Mouse (Mus musculus): ENCODE measurements around the gene Eif4e2. TPM values are rescaled to one million over a fixed set of nuclear protein-coding genes. Genes with fewer than 3 reads are reported as not detected.

Eif4e2 gene
- polyA plus RNA-seq, 1 experiment from 2014 or later = 91.4 TPM

GRCm38 (mm10) chr1:87204465-87204864 lies 9.2 kb upstream of the Eif4e2 start, which contains the start of gene Chrng:
TSS of gene Chrng (plus strand) at chr1:87204657.
- H3K4me1 ChIP-seq (replicated peaks) = no peaks in the 10 kb centered on the region
- ATAC-seq (ENCODE audit: low FRiP score, low read depth) = no peak
- H3K4me3 ChIP-seq = no peak within 1 kb of the TSS
- no peak within 1 kb of the TSS for H3K9ac ChIP-seq
- H3K27ac ChIP-seq (replicated peaks) = no peak within 1 kb of the TSS
- H3K36me3 ChIP-seq = no peaks in the 10 kb centered on the region
- no peaks in the 10 kb centered on the region for H3K9me3 ChIP-seq
- no peak within 1 kb of the TSS for H3K4me2 ChIP-seq
- WGBS = 91% methylated on average over 7 of the region's 7 CpGs
- H3K27me3 ChIP-seq = peaks cover 8% of the 10 kb centered on the region

GRCm38 (mm10) chr1:87205038-87205437 lies 8.7 kb upstream of the Eif4e2 start:
- H3K36me3 ChIP-seq = no peaks in the 10 kb centered on the region
- 71% methylated on average over 6 of the region's 6 CpGs for WGBS
- H3K4me2 ChIP-seq = no peak overlapping the region
- no peaks in the 10 kb centered on the region for H3K9me3 ChIP-seq
- peaks cover 8% of the 10 kb centered on the region for H3K27me3 ChIP-seq
- H3K9ac ChIP-seq = no peak overlapping the region
- H3K27ac ChIP-seq (replicated peaks) = no peak overlapping the region
- no peak overlapping the region for H3K4me3 ChIP-seq
- no peaks in the 10 kb centered on the region for H3K4me1 ChIP-seq (replicated peaks)
- no peak for ATAC-seq (ENCODE audit: low FRiP score, low read depth)

GRCm38 (mm10) chr1:87205502-87205901 lies 8.2 kb upstream of the Eif4e2 start:
- H3K36me3 ChIP-seq = no peaks in the 10 kb centered on the region
- 51% methylated on average over 3 of the region's 3 CpGs for WGBS
- ATAC-seq (ENCODE audit: low FRiP score, low read depth) = no peak

GRCm38 (mm10) chr1:87206339-87206738 lies 7.4 kb upstream of the Eif4e2 start:
- no peak overlapping the region for H3K27ac ChIP-seq (replicated peaks)
- no peak overlapping the region for H3K4me3 ChIP-seq
- WGBS = 22% methylated on average over 17 of the region's 17 CpGs
- H3K36me3 ChIP-seq = no peaks in the 10 kb centered on the region
- ATAC-seq (ENCODE audit: low FRiP score, low read depth) = no peak
- no peaks in the 10 kb centered on the region for H3K9me3 ChIP-seq
- H3K4me2 ChIP-seq = no peak overlapping the region
- no peaks in the 10 kb centered on the region for H3K4me1 ChIP-seq (replicated peaks)
- H3K9ac ChIP-seq = no peak overlapping the region
- peaks cover 8% of the 10 kb centered on the region for H3K27me3 ChIP-seq

More at GRCm38 (mm10) chr1:87205502-87205901, 8.2 kb upstream of the Eif4e2 start:
- Histone ChIP-seq H3K27me3 (peaks cover 8% of the 10 kb centered on the region), H3K9ac (no peak overlapping the region), H3K27ac (replicated peaks) (no peak overlapping the region), H3K4me3 (no peak overlapping the region), H3K4me1 (replicated peaks) (no peaks in the 10 kb centered on the region), H3K4me2 (no peak overlapping the region), H3K9me3 (no peaks in the 10 kb centered on the region)

GRCm38 (mm10) chr1:87211431-87211830 lies 2.3 kb upstream of the Eif4e2 start:
- H3K4me2 ChIP-seq = no peak overlapping the region
- ATAC-seq (ENCODE audit: low FRiP score, low read depth) = no peak
- H3K9ac ChIP-seq = no peak overlapping the region
- no peak overlapping the region for H3K27ac ChIP-seq (replicated peaks)
- no peak overlapping the region for H3K4me3 ChIP-seq
- H3K27me3 ChIP-seq = peaks cover 1% of the 10 kb centered on the region; the same call in 1 of the 2 replicates
- H3K36me3 ChIP-seq = no peaks in the 10 kb centered on the region
- peaks cover 26% of the 10 kb centered on the region for H3K4me1 ChIP-seq (replicated peaks)
- WGBS = 76% methylated on average over 4 of the region's 4 CpGs
- H3K9me3 ChIP-seq = no peaks in the 10 kb centered on the region

- Histone ChIP-seq H3K4me3 (peak overlapping the region; percentile 97), H3K9me3 (no peaks in the 10 kb centered on the region), H3K27ac (replicated peaks) (peak overlapping the region; percentile 99), H3K36me3 (peaks cover 3% of the 10 kb centered on the region), H3K27me3 (no peaks in the 10 kb centered on the region), H3K4me2 (peak overlapping the region; percentile 66), H3K4me1 (replicated peaks) (peaks cover 39% of the 10 kb centered on the region), H3K9ac (peak overlapping the region; percentile 98)
- 38% methylated on average over 4 of the region's 4 CpGs for WGBS
- ATAC-seq (ENCODE audit: low FRiP score, low read depth) = no peak
These were observed 1.0 kb downstream of the Eif4e2 start for GRCm38 (mm10) chr1:87214748-87215147.

GRCm38 (mm10) chr1:87217938-87218337 lies 4.2 kb downstream of the Eif4e2 start:
- H3K27me3 ChIP-seq = no peaks in the 10 kb centered on the region

GRCm38 (mm10) chr1:87225739-87226138 lies 12.0 kb downstream of the Eif4e2 start:
- no peak overlapping the region for H3K9ac ChIP-seq
- no peaks in the 10 kb centered on the region for H3K4me1 ChIP-seq (replicated peaks)
- H3K27ac ChIP-seq (replicated peaks) = no peak overlapping the region
- no peaks in the 10 kb centered on the region for H3K9me3 ChIP-seq
- H3K4me3 ChIP-seq = no peak overlapping the region
- no peak overlapping the region for H3K4me2 ChIP-seq
- 95% methylated on average over 8 of the region's 8 CpGs for WGBS
- peaks cover 92% of the 10 kb centered on the region for H3K36me3 ChIP-seq
- ATAC-seq (ENCODE audit: low FRiP score, low read depth) = no peak
- no peaks in the 10 kb centered on the region for H3K27me3 ChIP-seq

More at GRCm38 (mm10) chr1:87217938-87218337, 4.2 kb downstream of the Eif4e2 start:
- Histone ChIP-seq H3K36me3 (peaks cover 34% of the 10 kb centered on the region), H3K4me3 (no peak overlapping the region), H3K4me1 (replicated peaks) (peaks cover 37% of the 10 kb centered on the region), H3K9me3 (no peaks in the 10 kb centered on the region), H3K4me2 (no peak overlapping the region), H3K27ac (replicated peaks) (no peak overlapping the region), H3K9ac (no peak overlapping the region)
- 59% methylated on average over 3 of the region's 3 CpGs for WGBS
- no peak for ATAC-seq (ENCODE audit: low FRiP score, low read depth)

- no peak overlapping the region for H3K9ac ChIP-seq
- H3K4me1 ChIP-seq (replicated peaks) = no peaks in the 10 kb centered on the region
- H3K27me3 ChIP-seq = no peaks in the 10 kb centered on the region
- no peak overlapping the region for H3K27ac ChIP-seq (replicated peaks)
- no peak overlapping the region for H3K4me2 ChIP-seq
- H3K4me3 ChIP-seq = no peak overlapping the region
- H3K9me3 ChIP-seq = no peaks in the 10 kb centered on the region
- no peak for ATAC-seq (ENCODE audit: low FRiP score, low read depth)
- 96% methylated on average over 1 of the region's 1 CpGs for WGBS
- H3K36me3 ChIP-seq = peaks cover 92% of the 10 kb centered on the region
These were observed 12.9 kb downstream of the Eif4e2 start for GRCm38 (mm10) chr1:87226409-87227159.

GRCm38 (mm10) chr1:87227160-87227550 lies 13.4 kb downstream of the Eif4e2 start:
- H3K9me3 ChIP-seq = no peaks in the 10 kb centered on the region
- no peak overlapping the region for H3K4me3 ChIP-seq
- no peak for ATAC-seq (ENCODE audit: low FRiP score, low read depth)
- H3K27ac ChIP-seq (replicated peaks) = no peak overlapping the region
- H3K4me2 ChIP-seq = no peak overlapping the region
- WGBS = 79% methylated on average over 3 of the region's 3 CpGs
- H3K9ac ChIP-seq = no peak overlapping the region
- H3K27me3 ChIP-seq = no peaks in the 10 kb centered on the region
- no peaks in the 10 kb centered on the region for H3K4me1 ChIP-seq (replicated peaks)
- peaks cover 92% of the 10 kb centered on the region for H3K36me3 ChIP-seq

GRCm38 (mm10) chr1:87230606-87231005 lies 16.9 kb downstream of the Eif4e2 start:
- H3K9me3 ChIP-seq = no peaks in the 10 kb centered on the region
- 65% methylated on average over 5 of the region's 5 CpGs for WGBS
- peaks cover 78% of the 10 kb centered on the region for H3K36me3 ChIP-seq
- H3K27ac ChIP-seq (replicated peaks) = no peak overlapping the region
- no peak overlapping the region for H3K9ac ChIP-seq
- ATAC-seq (ENCODE audit: low FRiP score, low read depth) = no peak
- H3K27me3 ChIP-seq = no peaks in the 10 kb centered on the region
- H3K4me2 ChIP-seq = no peak overlapping the region
- H3K4me1 ChIP-seq (replicated peaks) = no peaks in the 10 kb centered on the region
- H3K4me3 ChIP-seq = no peak overlapping the region

GRCm38 (mm10) chr1:87232197-87232596 lies 18.5 kb downstream of the Eif4e2 start:
- Histone ChIP-seq H3K9me3 (no peaks in the 10 kb centered on the region), H3K36me3 (peaks cover 70% of the 10 kb centered on the region)
- no peak for ATAC-seq (ENCODE audit: low FRiP score, low read depth)

More at GRCm38 (mm10) chr1:87232197-87232596, 18.5 kb downstream of the Eif4e2 start:
- H3K27ac ChIP-seq (replicated peaks) = no peak overlapping the region
- 70% methylated on average over 7 of the region's 7 CpGs for WGBS
- no peak overlapping the region for H3K4me2 ChIP-seq
- no peaks in the 10 kb centered on the region for H3K27me3 ChIP-seq
- no peak overlapping the region for H3K9ac ChIP-seq
- H3K4me1 ChIP-seq (replicated peaks) = no peaks in the 10 kb centered on the region
- no peak overlapping the region for H3K4me3 ChIP-seq

Measured in hindbrain, embryonic 15.5 days (tissue).